Mouse (Mus musculus): ENCODE measurements around the gene Ank2. TPM values are rescaled to one million over a fixed set of nuclear protein-coding genes. Genes with fewer than 3 reads are reported as not detected.
"Not testable (repeated sequence)": the region's sequence is repeated elsewhere in the genome, so short reads cannot be mapped to it uniquely, and the experiment has no call there.

Ank2 gene
- polyA plus RNA-seq, 1 experiment from 2014 or later = 5.1 TPM

- TF ChIP-seq CTCF (IDR thresholded peaks at IDR 0.05; ENCODE audit: low read depth) = no peak
- no peak for TF ChIP-seq EP300 (IDR thresholded peaks at IDR 0.05; ENCODE audit: low read depth)
- no peak overlapping the region for H3K4me2 ChIP-seq (ENCODE audit: low read depth, low read length)
- H3K36me3 ChIP-seq (replicated peaks; ENCODE audit: insufficient read depth, low read length) = no peaks in the 10 kb centered on the region
- H3K9ac ChIP-seq (replicated peaks) = no peak overlapping the region
- no peak overlapping the region for H3K27ac ChIP-seq (ENCODE audit: low read depth)
- H3K27me3 ChIP-seq (ENCODE audit: insufficient read depth, low read length) = no peaks in the 10 kb centered on the region
- ATAC-seq (no peak), DNase-seq (no peak)
- H3K4me1 ChIP-seq (ENCODE audit: insufficient read depth) = no peaks in the 10 kb centered on the region
- peaks cover 3% of the 10 kb centered on the region; the same call in 1 of the 2 replicates for H3K9me3 ChIP-seq (ENCODE audit: low read length)
- 79% methylated on average over 5 of the region's 5 CpGs for WGBS (ENCODE audit: insufficient replicate concordance)
- no peak overlapping the region for H3K4me3 ChIP-seq (ENCODE audit: low read depth, low read length)
These were observed 98.2 kb downstream of the Ank2 start for GRCm38 (mm10) chr3:127400976-127401375.

- H3K4me2 ChIP-seq (ENCODE audit: low read depth, low read length); H3K27me3 ChIP-seq (ENCODE audit: insufficient read depth, low read length); H3K9me3 ChIP-seq (ENCODE audit: low read length); H3K36me3 ChIP-seq (replicated peaks; ENCODE audit: insufficient read depth, low read length); H3K9ac ChIP-seq (replicated peaks); DNase-seq; H3K4me3 ChIP-seq (ENCODE audit: low read depth, low read length); H3K4me1 ChIP-seq (ENCODE audit: insufficient read depth); H3K27ac ChIP-seq (ENCODE audit: low read depth); ATAC-seq: not testable (repeated sequence)
- 86% methylated on average over 3 of the region's 3 CpGs for WGBS (ENCODE audit: insufficient replicate concordance)
These were observed 98.7 kb downstream of the Ank2 start for GRCm38 (mm10) chr3:127400468-127400867.

- no peak for ATAC-seq
- no peaks in the 10 kb centered on the region for H3K27me3 ChIP-seq (ENCODE audit: insufficient read depth, low read length)
- peaks cover 3% of the 10 kb centered on the region; the same call in 1 of the 2 replicates for H3K9me3 ChIP-seq (ENCODE audit: low read length)
- no peak overlapping the region for H3K4me2 ChIP-seq (ENCODE audit: low read depth, low read length)
- no peak for DNase-seq
- whole genome bisulfite sequencing (ENCODE audit: insufficient replicate concordance) = 89% methylated on average over 9 of the region's 9 CpGs
- no peak overlapping the region for H3K4me3 ChIP-seq (ENCODE audit: low read depth, low read length)
- H3K36me3 ChIP-seq (replicated peaks; ENCODE audit: insufficient read depth, low read length) = no peaks in the 10 kb centered on the region
- no peak overlapping the region for H3K27ac ChIP-seq (ENCODE audit: low read depth)
- no peak for TF ChIP-seq CTCF (IDR thresholded peaks at IDR 0.05; ENCODE audit: low read depth)
- no peak for TF ChIP-seq EP300 (IDR thresholded peaks at IDR 0.05; ENCODE audit: low read depth)
- no peak overlapping the region for H3K9ac ChIP-seq (replicated peaks)
- H3K4me1 ChIP-seq (ENCODE audit: insufficient read depth) = no peaks in the 10 kb centered on the region
These were observed 101.4 kb downstream of the Ank2 start for GRCm38 (mm10) chr3:127397774-127398173.

GRCm38 (mm10) chr3:127395202-127395601, 103.9 kb downstream of the Ank2 start:
- DNase-seq (no peak), ATAC-seq (no peak)
- Histone ChIP-seq H3K4me1 (ENCODE audit: insufficient read depth) (no peaks in the 10 kb centered on the region), H3K9me3 (ENCODE audit: low read length) (peaks cover 3% of the 10 kb centered on the region; the same call in 1 of the 2 replicates), H3K36me3 (replicated peaks; ENCODE audit: insufficient read depth, low read length) (no peaks in the 10 kb centered on the region), H3K4me3 (ENCODE audit: low read depth, low read length) (no peak overlapping the region), H3K4me2 (ENCODE audit: low read depth, low read length) (no peak overlapping the region), H3K9ac (replicated peaks) (no peak overlapping the region), H3K27me3 (ENCODE audit: insufficient read depth, low read length) (no peaks in the 10 kb centered on the region), H3K27ac (ENCODE audit: low read depth) (no peak overlapping the region)
- 82% methylated on average over 8 of the region's 8 CpGs for WGBS (ENCODE audit: insufficient replicate concordance)
- TF ChIP-seq EP300 (IDR thresholded peaks at IDR 0.05; ENCODE audit: low read depth) (no peak), CTCF (IDR thresholded peaks at IDR 0.05; ENCODE audit: low read depth) (no peak)

GRCm38 (mm10) chr3:127387016-127387517, 112.1 kb downstream of the Ank2 start:
- no peak for ATAC-seq
- H3K27me3 ChIP-seq (ENCODE audit: insufficient read depth, low read length) = no peaks in the 10 kb centered on the region
- H3K4me3 ChIP-seq (ENCODE audit: low read depth, low read length) = no peak overlapping the region
- no peak overlapping the region for H3K9ac ChIP-seq (replicated peaks)
- 83% methylated on average over 14 of the region's 14 CpGs for WGBS (ENCODE audit: insufficient replicate concordance)
- H3K36me3 ChIP-seq (replicated peaks; ENCODE audit: insufficient read depth, low read length) = no peaks in the 10 kb centered on the region
- no peak overlapping the region for H3K4me2 ChIP-seq (ENCODE audit: low read depth, low read length)
- H3K27ac ChIP-seq (ENCODE audit: low read depth) = no peak overlapping the region
- H3K9me3 ChIP-seq (ENCODE audit: low read length) = no peaks in the 10 kb centered on the region
- DNase-seq = no peak
- H3K4me1 ChIP-seq (ENCODE audit: insufficient read depth) = no peaks in the 10 kb centered on the region
- TF ChIP-seq EP300 (IDR thresholded peaks at IDR 0.05; ENCODE audit: low read depth) = no peak
- TF ChIP-seq CTCF (IDR thresholded peaks at IDR 0.05; ENCODE audit: low read depth) = no peak

GRCm38 (mm10) chr3:127383231-127383630, 115.9 kb downstream of the Ank2 start:
- WGBS (ENCODE audit: insufficient replicate concordance) = 78% methylated on average over 3 of the region's 3 CpGs
- DNase-seq (no peak), ATAC-seq (no peak)
- TF ChIP-seq EP300 (IDR thresholded peaks at IDR 0.05; ENCODE audit: low read depth) (no peak), CTCF (IDR thresholded peaks at IDR 0.05; ENCODE audit: low read depth) (no peak)
- H3K4me2 ChIP-seq (ENCODE audit: low read depth, low read length) = no peak overlapping the region
- H3K27me3 ChIP-seq (ENCODE audit: insufficient read depth, low read length) = no peaks in the 10 kb centered on the region
- H3K4me1 ChIP-seq (ENCODE audit: insufficient read depth) = no peaks in the 10 kb centered on the region
- no peak overlapping the region for H3K4me3 ChIP-seq (ENCODE audit: low read depth, low read length)
- no peaks in the 10 kb centered on the region for H3K9me3 ChIP-seq (ENCODE audit: low read length)
- H3K36me3 ChIP-seq (replicated peaks; ENCODE audit: insufficient read depth, low read length) = no peaks in the 10 kb centered on the region
- no peak overlapping the region for H3K27ac ChIP-seq (ENCODE audit: low read depth)
- H3K9ac ChIP-seq (replicated peaks) = no peak overlapping the region

Data from liver, postnatal 0 days (tissue).